Mouse (Mus musculus): Measurements from ENCODE around the gene Pitpnb.

Pitpnb gene

GRCm38 (mm10) chr5:111396199-111396598 lies 65.6 kb downstream of the Pitpnb start:
- no peak for ATAC-seq (ENCODE audit: low TSS enrichment)

- ATAC-seq (ENCODE audit: low TSS enrichment): no peak
Observed at GRCm38 (mm10) chr5:111398471-111398870, 67.9 kb downstream of the Pitpnb start.

- ATAC-seq (ENCODE audit: low TSS enrichment): no peak
Observed at GRCm38 (mm10) chr5:111399271-111399670, 68.7 kb downstream of the Pitpnb start.

GRCm38 (mm10) chr5:111401879-111402650 lies 71.5 kb downstream of the Pitpnb start:
- peak; percentile 50; the same call in 1 of the 2 replicates for ATAC-seq (ENCODE audit: low TSS enrichment)

GRCm38 (mm10) chr5:111402651-111402996 lies 72.1 kb downstream of the Pitpnb start:
- ATAC-seq (ENCODE audit: low TSS enrichment): no peak

- ATAC-seq (ENCODE audit: low TSS enrichment): no peak
Observed at GRCm38 (mm10) chr5:111404721-111405120, 74.2 kb downstream of the Pitpnb start.

- peak; percentile 31; the same call in 1 of the 2 replicates for ATAC-seq (ENCODE audit: low TSS enrichment)
Observed at GRCm38 (mm10) chr5:111408470-111409105, 78.0 kb downstream of the Pitpnb start.

GRCm38 (mm10) chr5:111409412-111410044 lies 79.0 kb downstream of the Pitpnb start:
- ATAC-seq (ENCODE audit: low TSS enrichment): peak; percentile 68

- ATAC-seq (ENCODE audit: low TSS enrichment): no peak
Observed at GRCm38 (mm10) chr5:111410665-111411064, 80.1 kb downstream of the Pitpnb start.

GRCm38 (mm10) chr5:111414192-111414591 lies 83.6 kb downstream of the Pitpnb start:
- ATAC-seq (ENCODE audit: low TSS enrichment): peak; percentile 39

- ATAC-seq (ENCODE audit: low TSS enrichment): no peak
Observed at GRCm38 (mm10) chr5:111414770-111415249, 84.2 kb downstream of the Pitpnb start.

- ATAC-seq (ENCODE audit: low TSS enrichment): no peak
Observed at GRCm38 (mm10) chr5:111415575-111415974, 85.0 kb downstream of the Pitpnb start.

- no peak for ATAC-seq (ENCODE audit: low TSS enrichment)
Observed at GRCm38 (mm10) chr5:111416048-111416447, 85.5 kb downstream of the Pitpnb start.

- ATAC-seq (ENCODE audit: low TSS enrichment): peak; percentile 60
Observed at GRCm38 (mm10) chr5:111416591-111417374, 86.2 kb downstream of the Pitpnb start, which contains the start of gene Mn1. TSS of gene Mn1 (plus strand) at chr5:111417362.

GRCm38 (mm10) chr5:111417378-111418131 lies 87.0 kb downstream of the Pitpnb start:
- 0 out of 2 replicates have a peak, but pooled peaks have one; percentile 1 for ATAC-seq (ENCODE audit: low TSS enrichment)

- ATAC-seq (ENCODE audit: low TSS enrichment): no peak
Observed at GRCm38 (mm10) chr5:111418202-111419120, 87.9 kb downstream of the Pitpnb start.

- ATAC-seq (ENCODE audit: low TSS enrichment): no peak
Observed at GRCm38 (mm10) chr5:111419121-111419881, 88.7 kb downstream of the Pitpnb start.

GRCm38 (mm10) chr5:111420011-111420691 lies 89.6 kb downstream of the Pitpnb start:
- no peak for ATAC-seq (ENCODE audit: low TSS enrichment)

Measured in frontal cortex, adult (tissue).